Mouse (Mus musculus): Measurements from ENCODE around the gene 4930563M21Rik. TPM values are rescaled to one million over a fixed set of nuclear protein-coding genes. Genes with fewer than 3 reads are reported as not detected.

The 4930563M21Rik gene
- polyA plus RNA-seq, 1 experiment from 2014 or later = not detected

Other genes with a start within 250 kb of the 4930563M21Rik start
- 11.3 and 14.3 TPM in 2 replicates for gene Scaper, start 72.4 kb downstream of the 4930563M21Rik start, polyA plus RNA-seq (2014; fragmentation: Nextera tagmentation; extraction: Ambion mirVana)
- 435 and 466 TPM in 2 replicates for gene Rcn2, start 31.3 kb upstream of the 4930563M21Rik start, polyA plus RNA-seq (2014; fragmentation: Nextera tagmentation; extraction: Ambion mirVana)
- gene Pstpip1, start 79.4 kb upstream of the 4930563M21Rik start, polyA plus RNA-seq (2014; fragmentation: Nextera tagmentation; extraction: Ambion mirVana) = 0.33 TPM in 1 of 2 replicates, not detected in the other
- gene Tspan3, start 154.9 kb upstream of the 4930563M21Rik start, polyA plus RNA-seq (2014; fragmentation: Nextera tagmentation; extraction: Ambion mirVana) = 560 and 573 TPM in 2 replicates